Mouse (Mus musculus) layer of hippocampus, adult 18-20 months (tissue): ENCODE results near the gene Tmem123. TPM values are rescaled to one million over a fixed set of nuclear protein-coding genes. Genes with fewer than 3 reads are reported as not detected.

ENCODE experiments used
- DNase-seq, 2 experiments: peaks; one replicate each; pipeline ENCODE4 v3.0.0; 2022; ENCODE audit warnings: low spot score in 2 of 2
- total RNA-seq, 2 experiments: library from RNA; stranded (reverse); gene quantifications; 2 replicates each; pipeline ENCODE4 v1.2.3; 2021

The Tmem123 gene
- total RNA-seq, 2 experiments from 2014 or later: 12.2 to 12.4 TPM

DNA sequence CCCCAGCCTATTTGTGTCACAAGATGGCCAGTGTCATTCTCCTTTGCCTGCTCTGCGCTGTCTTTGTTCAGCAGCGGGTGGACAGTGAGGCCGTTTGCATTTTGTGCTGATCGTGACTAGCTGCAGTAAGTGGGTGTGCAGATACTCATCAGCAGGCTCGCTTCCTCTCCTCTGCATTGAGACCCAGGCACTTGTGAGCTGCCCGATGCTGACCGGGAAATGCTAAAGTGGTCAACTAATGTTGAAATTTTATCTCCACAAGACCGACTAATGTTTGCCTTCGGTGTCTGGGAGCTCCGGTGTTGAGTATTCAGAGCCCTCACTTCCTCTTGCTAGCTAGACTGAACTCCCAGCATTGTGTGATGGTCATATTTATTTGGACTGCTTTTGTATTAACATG, 10.7 kb downstream of the Tmem123 start:
- DNase-seq: no peak

GRCm38 (mm10) chr9:7775011-7775410, 11.2 kb downstream of the Tmem123 start:
- no peak for DNase-seq

GRCm38 (mm10) chr9:7775986-7776385, 12.1 kb downstream of the Tmem123 start:
- DNase-seq: no peak

- DNase-seq: no peak
Measured at GRCm38 (mm10) chr9:7776940-7777339, 13.1 kb downstream of the Tmem123 start.

DNA sequence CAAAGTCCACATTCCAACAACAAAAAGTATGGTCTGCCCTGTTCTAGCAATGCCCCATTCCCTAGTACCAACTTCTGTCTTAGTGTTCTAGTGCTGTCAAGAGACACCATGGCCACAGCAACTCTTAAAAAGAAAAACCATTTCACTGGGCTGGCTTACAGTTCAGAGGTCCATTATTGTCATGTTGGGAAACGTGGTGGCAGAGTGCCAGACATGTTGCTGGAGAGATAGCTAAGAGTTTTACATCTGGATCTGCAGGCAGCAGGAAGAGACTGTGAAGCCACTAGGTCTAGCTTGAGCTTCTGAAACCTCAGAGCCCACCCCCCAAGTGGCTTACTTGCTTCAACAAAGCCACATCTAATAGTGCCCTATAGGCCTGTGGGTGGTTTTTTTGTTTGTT, 13.8 kb downstream of the Tmem123 start:
- DNase-seq: no peak

DNA sequence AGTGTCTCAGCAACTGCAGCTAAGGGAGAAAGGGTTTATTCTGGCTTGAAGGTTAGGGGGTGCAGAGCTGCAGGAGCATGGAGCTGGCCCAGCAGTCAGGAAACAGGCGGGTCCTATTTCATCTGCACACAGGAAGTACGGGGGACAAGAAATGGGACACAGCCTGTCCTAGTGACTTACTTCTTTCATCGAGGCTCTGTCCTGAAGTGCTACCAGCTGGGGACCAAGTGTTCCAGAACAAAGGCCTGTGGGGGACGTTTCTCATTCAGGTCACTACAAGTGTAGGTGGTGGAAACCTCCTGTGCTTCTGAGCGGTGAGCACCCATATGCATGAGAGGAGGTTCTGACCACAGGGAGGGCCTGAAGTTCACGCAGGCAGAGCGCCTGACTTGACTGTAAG, 14.9 kb downstream of the Tmem123 start:
- DNase-seq: no peak

DNA sequence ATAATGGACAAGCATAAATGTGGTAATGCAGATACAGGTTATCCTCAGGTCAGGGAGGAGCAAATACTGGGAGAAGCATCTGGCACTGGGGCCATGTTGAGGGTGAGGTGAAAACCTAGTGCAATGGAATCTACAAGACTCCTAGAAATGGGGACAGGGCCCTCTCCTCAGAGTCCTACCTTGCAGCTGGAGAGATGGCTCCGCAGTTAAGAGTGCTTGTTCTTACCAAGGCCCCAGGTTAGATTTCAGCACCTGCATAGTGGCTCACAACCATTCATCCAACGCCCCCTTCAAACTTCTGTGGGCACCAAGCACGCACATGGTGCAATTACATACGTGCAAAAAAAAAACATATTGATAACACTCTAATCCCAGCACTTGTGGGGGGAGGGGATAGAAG, 15.9 kb downstream of the Tmem123 start:
- DNase-seq: no peak

- DNase-seq: no peak
Measured at GRCm38 (mm10) chr9:7780250-7781150, 16.7 kb downstream of the Tmem123 start.

DNA sequence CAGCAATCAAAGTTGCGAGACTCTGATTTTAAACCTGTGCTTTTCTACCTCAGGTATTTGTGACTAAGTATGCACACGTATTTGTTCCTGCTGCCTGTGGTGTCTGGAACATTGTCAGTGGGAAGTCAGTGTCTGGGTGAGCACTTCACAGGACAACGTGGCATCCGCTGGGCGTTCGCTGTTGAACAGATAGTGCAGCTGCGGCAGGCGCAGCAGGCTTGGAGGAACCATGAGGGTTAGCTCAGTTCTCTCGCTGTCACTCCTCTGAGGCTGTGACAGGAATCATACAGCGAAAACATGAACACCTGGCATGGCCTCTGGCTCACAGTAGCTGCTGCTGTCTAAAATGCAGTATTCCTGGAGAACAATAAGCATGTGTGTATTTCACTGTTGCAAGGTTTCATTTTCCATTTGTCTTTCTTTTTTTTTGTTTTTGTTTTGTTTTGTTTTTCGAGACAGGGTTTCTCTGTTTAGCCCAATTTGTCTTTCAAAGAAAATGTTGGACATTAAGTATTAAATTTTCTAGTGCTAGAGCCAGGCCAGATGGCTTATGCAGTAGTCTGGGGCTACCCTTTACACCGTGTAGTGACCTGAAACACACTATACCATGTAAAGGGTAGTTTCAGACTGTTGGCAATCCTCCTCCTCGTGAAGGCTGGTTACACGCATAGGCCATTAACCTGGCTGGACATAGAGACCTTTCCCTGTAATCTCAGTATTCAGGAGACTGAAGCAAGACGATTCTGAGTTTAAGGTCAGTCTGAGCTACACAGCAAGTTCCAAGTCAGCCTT, 20.2 kb downstream of the Tmem123 start:
- no peak for DNase-seq

DNA sequence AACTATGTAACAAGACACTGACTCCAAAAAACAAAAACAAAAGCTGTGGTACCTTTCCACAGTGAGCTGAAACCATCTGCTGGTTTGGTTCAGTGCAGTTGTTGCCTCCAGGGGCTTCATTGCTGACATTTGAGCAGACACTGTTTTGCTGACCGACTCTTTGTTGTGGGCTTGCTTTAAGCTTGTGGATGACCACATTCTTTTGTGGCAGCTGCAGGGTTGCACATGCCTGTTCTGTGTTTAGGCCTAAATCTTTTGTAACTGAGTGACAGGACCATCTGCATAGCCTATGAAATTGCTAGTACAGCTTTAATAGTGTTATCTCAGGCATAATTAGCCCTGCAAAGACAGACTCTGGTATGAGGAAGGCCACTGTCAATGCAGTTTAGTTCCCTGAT, 20.8 kb downstream of the Tmem123 start:
- DNase-seq: peak in 1 of 2 experiments; percentile 27

- no peak for DNase-seq
Measured at GRCm38 (mm10) chr9:7785396-7785795, 21.6 kb downstream of the Tmem123 start.

DNA sequence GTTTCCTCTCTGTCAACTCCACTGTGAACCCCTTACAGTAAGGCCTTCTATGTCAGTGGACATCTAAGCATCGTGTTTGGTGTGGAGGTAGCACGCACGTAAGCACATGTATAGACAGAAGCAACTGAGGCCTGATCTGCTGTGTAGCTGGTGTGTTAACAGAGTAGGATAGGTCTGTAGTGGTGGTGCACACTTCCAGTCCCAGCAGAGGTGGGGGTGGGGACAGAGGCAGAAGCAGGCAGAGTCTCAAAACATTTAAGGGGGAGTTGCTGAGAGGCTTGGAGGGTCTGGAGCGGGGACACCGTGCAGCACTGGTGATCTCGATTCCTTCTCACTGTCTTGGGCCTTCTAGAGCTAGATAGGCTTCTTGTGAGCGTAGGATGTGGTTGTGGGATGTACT, 22.2 kb downstream of the Tmem123 start:
- DNase-seq: no peak

DNA sequence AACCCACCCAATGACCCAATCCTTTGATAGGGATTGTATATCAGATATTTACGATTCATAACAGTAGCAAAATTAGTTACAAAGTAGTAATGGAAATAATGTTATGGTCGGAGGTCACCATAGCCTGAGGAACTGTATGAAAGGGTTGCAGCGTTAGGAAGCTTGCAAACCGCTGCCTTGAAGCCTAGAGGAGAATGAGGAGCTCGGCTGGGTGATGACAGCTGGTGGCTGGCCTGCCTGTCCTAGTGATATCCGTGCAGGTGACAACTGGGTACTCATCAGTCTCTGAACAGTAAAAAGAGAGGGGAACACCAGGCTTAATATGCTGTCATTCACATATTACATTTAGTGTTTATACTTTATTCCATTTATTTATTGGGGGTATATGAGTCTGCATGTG, 24.6 kb downstream of the Tmem123 start:
- DNase-seq: no peak

DNA sequence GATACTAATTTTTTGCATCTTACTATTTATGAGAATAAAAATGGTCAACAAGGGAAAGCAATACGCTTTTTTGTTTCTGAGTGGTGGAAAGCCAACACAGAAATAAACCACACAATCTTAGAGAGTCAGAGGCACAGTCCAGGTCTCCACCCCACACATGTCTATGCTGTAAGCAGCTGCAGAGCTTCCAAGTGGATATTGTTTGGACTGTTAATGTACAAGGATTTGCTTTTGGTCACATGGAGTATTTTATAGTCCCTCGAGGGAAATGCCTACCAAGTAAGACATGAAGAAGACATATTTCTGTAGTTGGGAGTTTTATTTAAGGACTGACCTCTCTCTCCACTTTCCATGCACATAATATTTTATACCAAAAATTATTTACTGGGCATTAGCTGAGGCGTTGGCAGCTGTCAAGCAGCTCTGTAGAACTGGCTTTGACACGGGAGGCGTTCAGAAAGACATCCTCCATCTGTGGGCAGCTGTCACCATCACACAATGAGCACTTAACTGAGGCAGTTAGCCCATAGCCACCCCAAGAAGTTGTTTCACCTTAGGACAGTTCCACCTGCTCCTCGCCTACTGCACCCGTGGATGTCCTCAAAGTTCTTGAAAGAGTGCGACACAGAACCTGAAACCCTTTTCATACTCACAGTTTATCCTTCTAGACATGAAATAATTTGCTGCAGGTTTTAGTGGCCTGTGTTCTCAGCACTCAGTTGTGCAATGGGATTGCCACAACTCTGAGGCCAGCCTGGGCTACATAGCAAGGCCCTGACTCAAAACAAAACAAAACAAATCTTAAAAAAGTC, 26.1 kb downstream of the Tmem123 start:
- DNase-seq: no peak

DNA sequence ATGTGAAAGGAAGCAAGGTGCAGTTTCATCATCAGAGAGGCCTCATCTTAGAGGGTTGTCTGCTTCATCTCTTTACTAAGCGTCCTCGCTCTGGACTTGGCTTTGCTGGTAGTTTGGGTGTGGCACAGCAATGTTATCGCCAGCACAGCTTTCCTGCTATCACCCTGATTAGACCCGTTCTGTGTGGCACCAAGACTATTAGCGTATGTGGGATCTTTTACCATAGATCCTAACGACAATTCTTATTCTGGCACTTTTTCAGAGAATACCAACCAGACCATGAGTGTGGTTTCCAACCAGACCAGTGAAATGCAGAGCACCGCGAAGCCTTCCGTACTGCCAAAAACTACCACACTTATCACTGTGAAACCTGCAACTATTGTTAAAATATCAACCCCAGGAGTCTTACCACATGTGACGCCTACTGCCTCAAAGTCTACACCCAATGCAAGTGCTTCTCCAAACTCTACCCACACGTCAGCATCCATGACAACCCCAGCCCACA, 26.8 kb downstream of the Tmem123 start:
- peak in 1 of 2 experiments; percentile 36 for DNase-seq

GRCm38 (mm10) chr9:7793561-7793960, 29.7 kb downstream of the Tmem123 start:
- DNase-seq: no peak

DNA sequence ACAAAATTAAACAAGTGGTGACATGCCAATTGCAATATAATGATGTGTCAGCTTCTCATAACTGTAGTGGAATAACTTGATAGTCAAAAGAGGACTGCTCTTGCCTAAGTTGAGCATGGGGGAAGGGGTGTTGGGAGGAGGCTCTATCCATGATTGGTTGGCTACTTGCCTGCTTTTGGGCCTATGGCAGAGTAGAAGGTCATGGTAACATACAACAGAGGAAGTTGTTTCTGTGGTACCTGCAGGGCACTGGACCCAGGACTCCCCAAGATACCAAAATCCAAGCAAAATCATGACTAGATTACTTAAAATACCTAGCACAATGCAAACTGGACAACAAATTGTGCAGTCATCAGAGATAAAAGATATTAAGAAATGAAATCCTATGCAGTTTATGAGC, 31.7 kb downstream of the Tmem123 start:
- no peak for DNase-seq

DNA sequence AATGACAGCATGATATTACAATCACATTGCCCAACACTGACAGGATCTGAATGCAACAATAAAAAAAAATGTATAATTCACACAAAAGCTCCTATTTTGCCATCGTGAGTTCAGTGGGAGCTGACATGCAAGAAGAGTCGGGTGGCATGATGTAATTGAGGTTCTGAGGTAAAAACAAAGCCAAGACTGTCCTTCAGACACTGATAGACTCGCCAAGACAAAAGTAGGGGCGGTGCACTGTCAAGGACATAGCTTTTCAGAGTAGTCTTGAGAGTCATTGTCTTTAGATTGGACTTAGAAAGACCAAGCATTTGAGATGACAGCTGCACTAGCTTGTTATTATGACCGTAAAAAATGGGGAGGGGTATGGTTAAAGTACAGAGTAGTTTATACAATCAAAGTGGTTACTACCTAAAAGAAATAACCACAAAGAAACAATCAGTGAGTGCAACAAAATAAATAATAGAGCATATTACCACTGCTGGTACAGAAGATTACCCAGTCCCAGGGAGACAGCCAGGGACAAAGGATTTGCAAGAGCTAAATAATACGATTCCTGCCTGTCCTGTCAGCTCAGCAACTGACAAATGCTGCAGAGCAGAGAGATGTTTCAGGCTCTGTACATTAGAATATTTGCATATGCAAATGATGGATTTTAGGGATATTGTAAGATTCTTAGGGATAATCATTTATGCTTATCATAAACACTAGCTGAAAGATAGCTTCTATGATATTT, 32.5 kb downstream of the Tmem123 start:
- no peak for DNase-seq

- no peak for DNase-seq
Measured at GRCm38 (mm10) chr9:7797542-7797941, 33.7 kb downstream of the Tmem123 start.

- no peak for DNase-seq
Measured at GRCm38 (mm10) chr9:7798555-7798954, 34.7 kb downstream of the Tmem123 start.

GRCm38 (mm10) chr9:7805101-7805506, 41.3 kb downstream of the Tmem123 start:
- no peak for DNase-seq
